Mouse (Mus musculus): Measurements from ENCODE around the gene Fam133b.

The Fam133b gene

GRCm38 (mm10) chr5:3543629-3544479 lies at the start of gene Fam133b:
TSS of gene Fam133b (plus strand) at chr5:3543833.
- peak; percentile 90 for DNase-seq (ENCODE audit: low spot score)

GRCm38 (mm10) chr5:3493968-3494367 lies 49.7 kb upstream of the Fam133b start:
- no peak for DNase-seq (ENCODE audit: low spot score)

- DNase-seq (ENCODE audit: low spot score) = no peak
These were observed 49.0 kb upstream of the Fam133b start for GRCm38 (mm10) chr5:3494452-3495187.

- DNase-seq (ENCODE audit: low spot score) = no peak
These were observed 46.1 kb upstream of the Fam133b start for GRCm38 (mm10) chr5:3497505-3497925.

GRCm38 (mm10) chr5:3500298-3500697 lies 43.3 kb upstream of the Fam133b start:
- DNase-seq (ENCODE audit: low spot score) = no peak

GRCm38 (mm10) chr5:3500957-3501563 lies 42.6 kb upstream of the Fam133b start:
- no peak for DNase-seq (ENCODE audit: low spot score)

- DNase-seq (ENCODE audit: low spot score) = no peak
These were observed 42.0 kb upstream of the Fam133b start for GRCm38 (mm10) chr5:3501564-3502001.

- no peak for DNase-seq (ENCODE audit: low spot score)
These were observed 40.9 kb upstream of the Fam133b start for GRCm38 (mm10) chr5:3502610-3503350.

- DNase-seq (ENCODE audit: low spot score) = no peak
These were observed 40.3 kb upstream of the Fam133b start for GRCm38 (mm10) chr5:3503373-3503772.

- DNase-seq (ENCODE audit: low spot score) = no peak
These were observed 39.8 kb upstream of the Fam133b start for GRCm38 (mm10) chr5:3503836-3504323.

GRCm38 (mm10) chr5:3504453-3504852 lies 39.2 kb upstream of the Fam133b start:
- no peak for DNase-seq (ENCODE audit: low spot score)

GRCm38 (mm10) chr5:3505553-3505952 lies 38.1 kb upstream of the Fam133b start:
- DNase-seq (ENCODE audit: low spot score) = no peak

GRCm38 (mm10) chr5:3508480-3509381 lies 34.9 kb upstream of the Fam133b start:
- no peak for DNase-seq (ENCODE audit: low spot score)

GRCm38 (mm10) chr5:3509503-3509902 lies 34.1 kb upstream of the Fam133b start:
- no peak for DNase-seq (ENCODE audit: low spot score)

- no peak for DNase-seq (ENCODE audit: low spot score)
These were observed 32.4 kb upstream of the Fam133b start for GRCm38 (mm10) chr5:3511097-3511795.

GRCm38 (mm10) chr5:3512584-3512983 lies 31.0 kb upstream of the Fam133b start:
- DNase-seq (ENCODE audit: low spot score) = peak; percentile 68

- DNase-seq (ENCODE audit: low spot score) = peak; percentile 46
These were observed 28.7 kb upstream of the Fam133b start for GRCm38 (mm10) chr5:3514901-3515311.

- DNase-seq (ENCODE audit: low spot score) = no peak
These were observed 28.2 kb upstream of the Fam133b start for GRCm38 (mm10) chr5:3515477-3515876.

GRCm38 (mm10) chr5:3516481-3517075 lies 27.1 kb upstream of the Fam133b start:
- no peak for DNase-seq (ENCODE audit: low spot score)

Data from c-Kit-positive CD71-positive TER-119-positive erythroid progenitor cells, embryonic 14.5 days (primary cell).